Mouse (Mus musculus): Measurements from ENCODE around the gene Gm13769.
"Not testable (repeated sequence)": the region's sequence is repeated elsewhere in the genome, so short reads cannot be mapped to it uniquely, and the experiment has no call there.

Gm13769 gene

GRCm38 (mm10) chr2:90321900-90322299, at the start of gene Gm13769:
Gene Gm13769, plus strand, starts transcription at chr2:90322200.
- DNase-seq (ENCODE audit: low spot score): not testable (repeated sequence)

- no peak for DNase-seq (ENCODE audit: low spot score)
These were observed 29.3 kb upstream of the Gm13769 start, which contains the start of gene Olfr1272 for GRCm38 (mm10) chr2:90292741-90293140. Gene Olfr1272, minus strand, starts transcription at chr2:90292841.

GRCm38 (mm10) chr2:90346694-90347093, 24.7 kb downstream of the Gm13769 start:
- not testable (repeated sequence) for DNase-seq (ENCODE audit: low spot score)

- not testable (repeated sequence) for DNase-seq (ENCODE audit: low spot score)
These were observed 29.0 kb downstream of the Gm13769 start for GRCm38 (mm10) chr2:90351047-90351446.

- DNase-seq (ENCODE audit: low spot score): not testable (repeated sequence)
These were observed 29.5 kb downstream of the Gm13769 start for GRCm38 (mm10) chr2:90351540-90351939.

- DNase-seq (ENCODE audit: low spot score): not testable (repeated sequence)
These were observed 37.2 kb downstream of the Gm13769 start for GRCm38 (mm10) chr2:90359229-90359628.

- DNase-seq (ENCODE audit: low spot score): not testable (repeated sequence)
These were observed 38.2 kb downstream of the Gm13769 start for GRCm38 (mm10) chr2:90360199-90360598.
